Mouse (Mus musculus) G1E (cell line): Measurements from ENCODE around the gene Sost.

Source experiments
- CTCF ChIP-seq: IDR thresholded peaks from 2 replicates; pipeline ENCODE4 v1.5.1; 2012; ENCODE audit warnings: low read depth, low read length, inconsistent platforms, mixed read lengths
- GATA1 ChIP-seq: IDR thresholded peaks from 2 replicates; pipeline ENCODE4 v1.6.1; 2012; ENCODE audit warnings: borderline replicate concordance, low read length, inconsistent platforms, mixed read lengths
- GATA2 ChIP-seq: IDR thresholded peaks from 2 replicates; pipeline ENCODE4 v1.6.1; 2012; ENCODE audit warnings: low read depth, low read length, inconsistent platforms, borderline replicate concordance
- POLR2AphosphoS5 ChIP-seq: IDR thresholded peaks from 2 replicates; pipeline ENCODE4 v1.6.1; 2012; ENCODE audit warnings: low read depth, low read length, inconsistent platforms; ENCODE audit not compliant: insufficient replicate concordance
- TAL1 ChIP-seq: conservative IDR thresholded peaks from 2 replicates; pipeline ENCODE4 v1.6.1; 2012; ENCODE audit warnings: low read depth, low read length, inconsistent platforms, mixed read lengths

DNA sequence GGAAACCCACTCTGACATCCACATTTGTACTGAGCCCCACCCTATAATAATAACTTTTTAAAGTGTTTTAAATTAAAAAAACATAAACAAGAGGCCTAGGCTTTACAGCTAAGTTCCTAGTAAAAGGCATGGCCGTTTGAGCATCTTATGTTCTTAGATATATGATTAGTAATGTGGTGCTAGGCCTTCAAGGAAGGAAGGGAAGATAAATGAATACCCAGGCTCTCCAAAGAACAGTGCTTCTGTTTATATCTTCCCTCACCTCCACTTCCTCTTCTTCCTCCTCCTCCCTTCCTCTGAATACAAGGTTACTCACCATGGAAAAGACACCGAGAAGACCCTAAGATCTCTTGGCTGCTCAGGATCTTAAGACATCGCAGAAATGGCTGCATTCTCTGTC lies 25.0 kb upstream of the Sost start:
- TF ChIP-seq GATA1, result no peak
- TF ChIP-seq CTCF, result no peak
- TF ChIP-seq TAL1, result no peak
- no peak for TF ChIP-seq POLR2AphosphoS5
- TF ChIP-seq GATA2, result no peak
